Mouse (Mus musculus): ENCODE data around the gene Lrrc74b. TPM values are rescaled to one million over a fixed set of nuclear protein-coding genes. Genes with fewer than 3 reads are reported as not detected.
"Not testable (repeated sequence)": the region's sequence is repeated elsewhere in the genome, so short reads cannot be mapped to it uniquely, and the experiment has no call there.

Lrrc74b gene
- 0.69 and 0.88 TPM in 2 replicates for polyA plus RNA-seq (2012; rRNA removed)

GRCm38 (mm10) chr16:17561128-17561750 lies at the start of gene Lrrc74b:
Gene Lrrc74b, minus strand, starts transcription at chr16:17561247.
- DNase-seq (ENCODE audit: extremely low spot score in 1 of 2, low spot score in 1 of 2) = no peak

- peak; percentile 18 to 32 for DNase-seq (ENCODE audit: extremely low spot score in 1 of 2, low spot score in 1 of 2)
Observed at GRCm38 (mm10) chr16:17605684-17606083, 44.6 kb upstream of the Lrrc74b start.

GRCm38 (mm10) chr16:17604941-17605340 lies 43.9 kb upstream of the Lrrc74b start:
- DNase-seq (ENCODE audit: extremely low spot score in 1 of 2, low spot score in 1 of 2) = no peak

- DNase-seq (ENCODE audit: extremely low spot score in 1 of 2, low spot score in 1 of 2) = no peak
Observed at GRCm38 (mm10) chr16:17600944-17601562, 40.0 kb upstream of the Lrrc74b start.

GRCm38 (mm10) chr16:17590731-17591130 lies 29.7 kb upstream of the Lrrc74b start:
- no peak for DNase-seq (ENCODE audit: extremely low spot score in 1 of 2, low spot score in 1 of 2)

- no peak for DNase-seq (ENCODE audit: extremely low spot score in 1 of 2, low spot score in 1 of 2)
Observed at GRCm38 (mm10) chr16:17584555-17584954, 23.5 kb upstream of the Lrrc74b start.

- DNase-seq (ENCODE audit: extremely low spot score in 1 of 2, low spot score in 1 of 2) = no peak
Observed at GRCm38 (mm10) chr16:17583064-17583463, 22.0 kb upstream of the Lrrc74b start, which contains the start of gene Slc7a4. Gene Slc7a4, minus strand, starts transcription at chr16:17583214.

- no peak for DNase-seq (ENCODE audit: extremely low spot score in 1 of 2, low spot score in 1 of 2)
Observed at GRCm38 (mm10) chr16:17576825-17577215, 15.8 kb upstream of the Lrrc74b start.

- peak in 1 of 2 experiments; percentile 82 for DNase-seq (ENCODE audit: extremely low spot score in 1 of 2, low spot score in 1 of 2)
Observed at GRCm38 (mm10) chr16:17575870-17576824, 15.1 kb upstream of the Lrrc74b start.

- DNase-seq (ENCODE audit: extremely low spot score in 1 of 2, low spot score in 1 of 2) = no peak
Observed at GRCm38 (mm10) chr16:17566186-17566585, 5.1 kb upstream of the Lrrc74b start.

- no peak for DNase-seq (ENCODE audit: extremely low spot score in 1 of 2, low spot score in 1 of 2)
Observed at GRCm38 (mm10) chr16:17564771-17565170, 3.7 kb upstream of the Lrrc74b start.

GRCm38 (mm10) chr16:17564221-17564620 lies 3.2 kb upstream of the Lrrc74b start:
- peak in 1 of 2 experiments; percentile 55 for DNase-seq (ENCODE audit: extremely low spot score in 1 of 2, low spot score in 1 of 2)

- DNase-seq (ENCODE audit: extremely low spot score in 1 of 2, low spot score in 1 of 2) = no peak
Observed at GRCm38 (mm10) chr16:17563580-17563979, 2.5 kb upstream of the Lrrc74b start.

GRCm38 (mm10) chr16:17561751-17562208 lies 733 bp upstream of the Lrrc74b start, which contains the start of gene P2rx6:
Gene P2rx6, plus strand, starts transcription at chr16:17561885.
- DNase-seq (ENCODE audit: extremely low spot score in 1 of 2, low spot score in 1 of 2) = no peak

GRCm38 (mm10) chr16:17559396-17560027 lies 1.5 kb downstream of the Lrrc74b start:
- DNase-seq (ENCODE audit: extremely low spot score in 1 of 2, low spot score in 1 of 2) = no peak

- DNase-seq (ENCODE audit: extremely low spot score in 1 of 2, low spot score in 1 of 2) = no peak
Observed at GRCm38 (mm10) chr16:17558811-17559210, 2.2 kb downstream of the Lrrc74b start.

- peak in 1 of 2 experiments; percentile 85 for DNase-seq (ENCODE audit: extremely low spot score in 1 of 2, low spot score in 1 of 2)
Observed at GRCm38 (mm10) chr16:17557947-17558480, 3.0 kb downstream of the Lrrc74b start.

GRCm38 (mm10) chr16:17556907-17557306 lies 4.1 kb downstream of the Lrrc74b start:
- DNase-seq (ENCODE audit: extremely low spot score in 1 of 2, low spot score in 1 of 2) = no peak

- no peak for DNase-seq (ENCODE audit: extremely low spot score in 1 of 2, low spot score in 1 of 2)
Observed at GRCm38 (mm10) chr16:17556180-17556579, 4.9 kb downstream of the Lrrc74b start.

GRCm38 (mm10) chr16:17554702-17555101 lies 6.3 kb downstream of the Lrrc74b start:
- DNase-seq (ENCODE audit: extremely low spot score in 1 of 2, low spot score in 1 of 2) = not testable (repeated sequence)

All from frontal cortex, adult 2 months (tissue).